Mouse (Mus musculus): Measurements from ENCODE around the gene Dap.

GRCm38 (mm10) chr15:31240181-31240580 lies 16.1 kb downstream of the Dap start:
- no peak for TF ChIP-seq EP300 (IDR thresholded peaks at IDR 0.05; ENCODE audit: low read depth)
- TF ChIP-seq CTCF (IDR thresholded peaks at IDR 0.05; ENCODE audit: low read depth): no peak
